Mouse (Mus musculus): ENCODE data around the gene Fbxo10. TPM values are rescaled to one million over a fixed set of nuclear protein-coding genes. Genes with fewer than 3 reads are reported as not detected.

Gene Fbxo10
- polyA plus RNA-seq, 1 experiment from 2014 or later, result 3.6 TPM

DNA sequence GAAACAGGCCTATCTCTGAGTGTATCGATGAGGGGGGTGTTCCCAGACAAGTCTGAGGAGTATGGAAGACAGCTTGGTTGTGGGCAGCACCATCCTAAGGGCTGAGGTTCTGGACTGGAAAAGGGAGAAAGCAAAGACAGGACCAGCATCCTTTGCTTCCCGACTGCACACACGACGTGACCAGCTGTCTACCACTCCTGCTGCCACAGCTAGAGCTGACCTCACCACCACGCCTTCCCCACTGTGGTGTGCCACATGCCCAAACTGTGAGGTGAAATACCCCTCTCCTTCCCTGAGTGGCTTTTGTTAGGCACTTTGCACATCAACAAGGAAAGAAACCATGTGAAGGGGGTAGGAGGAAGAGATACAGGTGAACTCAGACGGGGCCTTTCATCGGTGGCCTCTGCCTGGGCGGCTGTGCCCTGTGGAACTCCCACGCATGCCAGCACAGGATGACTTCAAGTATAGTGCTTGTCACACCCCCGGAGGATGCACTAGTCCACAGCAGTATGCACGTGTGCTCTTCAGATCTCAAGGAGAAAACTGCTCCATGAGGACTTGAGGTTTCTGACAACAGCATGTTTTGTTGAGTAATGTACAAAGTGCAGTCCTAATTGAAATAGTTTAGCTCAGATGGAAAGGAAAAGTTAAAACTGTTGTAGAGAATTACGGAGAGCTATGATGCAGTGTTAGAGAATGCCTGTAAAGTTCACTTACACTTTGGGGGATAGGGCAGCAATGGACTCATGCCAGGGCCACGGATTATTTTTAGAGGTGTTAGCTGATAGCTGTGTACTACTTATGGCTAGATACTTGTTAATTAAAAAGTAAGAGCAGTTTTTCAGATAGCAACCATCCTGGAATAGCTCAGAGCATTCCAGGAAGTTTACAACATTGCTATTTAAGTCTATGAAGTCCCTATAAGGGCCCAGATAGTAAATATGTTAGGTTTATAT, 46.7 kb downstream of the Fbxo10 start:
- ATAC-seq (ENCODE audit: low read depth), result no peak
- Histone ChIP-seq H3K4me2 (ENCODE audit: low read depth, low read length) (no peak overlapping the region), H3K4me1 (ENCODE audit: control insufficient read depth, low read depth, low read length) (peaks cover 2% of the 10 kb centered on the region; the same call in 1 of the 2 replicates), H3K9me3 (replicated peaks; ENCODE audit: control insufficient read depth, low read length) (no peaks in the 10 kb centered on the region), H3K9ac (ENCODE audit: low read depth, low read length) (no peak overlapping the region), H3K36me3 (ENCODE audit: control insufficient read depth, insufficient read depth) (no peaks in the 10 kb centered on the region), H3K27ac (ENCODE audit: low read length) (no peak overlapping the region), H3K27me3 (ENCODE audit: control insufficient read depth, insufficient read depth, low read depth, low read length) (no peaks in the 10 kb centered on the region), H3K4me3 (ENCODE audit: low read depth, low read length) (no peak overlapping the region)
- WGBS (ENCODE audit: insufficient replicate concordance), result 76% methylated on average over 13 of the region's 13 CpGs

DNA sequence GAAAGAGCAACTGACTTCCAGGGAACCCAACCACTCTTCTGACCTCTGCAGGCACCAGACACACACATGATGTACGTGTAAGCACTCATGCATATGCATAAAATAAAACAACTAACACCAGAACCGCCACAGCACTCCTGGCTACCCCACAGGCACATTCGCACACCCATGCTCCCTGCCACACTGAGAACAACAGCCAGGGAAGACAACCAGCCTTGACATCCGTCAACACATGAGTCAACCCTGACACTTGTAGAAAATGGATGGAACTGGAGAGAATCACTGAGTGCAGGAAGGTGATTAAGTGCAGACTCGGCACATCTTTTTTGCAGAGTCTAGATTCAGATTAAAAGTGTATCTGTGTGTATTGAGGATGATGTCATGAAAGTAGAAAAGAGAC, 47.8 kb downstream of the Fbxo10 start:
- no peaks in the 10 kb centered on the region for H3K36me3 ChIP-seq (ENCODE audit: control insufficient read depth, insufficient read depth)
- ATAC-seq (ENCODE audit: low read depth), result no peak
- H3K9ac ChIP-seq (ENCODE audit: low read depth, low read length), result no peak overlapping the region
- WGBS (ENCODE audit: insufficient replicate concordance), result 60% methylated on average over 5 of the region's 5 CpGs
- no peak overlapping the region for H3K4me2 ChIP-seq (ENCODE audit: low read depth, low read length)
- no peaks in the 10 kb centered on the region for H3K27me3 ChIP-seq (ENCODE audit: control insufficient read depth, insufficient read depth, low read depth, low read length)
- H3K27ac ChIP-seq (ENCODE audit: low read length), result no peak overlapping the region
- peaks cover 2% of the 10 kb centered on the region; the same call in 1 of the 2 replicates for H3K4me1 ChIP-seq (ENCODE audit: control insufficient read depth, low read depth, low read length)
- H3K4me3 ChIP-seq (ENCODE audit: low read depth, low read length), result no peak overlapping the region
- H3K9me3 ChIP-seq (replicated peaks; ENCODE audit: control insufficient read depth, low read length), result no peaks in the 10 kb centered on the region

DNA sequence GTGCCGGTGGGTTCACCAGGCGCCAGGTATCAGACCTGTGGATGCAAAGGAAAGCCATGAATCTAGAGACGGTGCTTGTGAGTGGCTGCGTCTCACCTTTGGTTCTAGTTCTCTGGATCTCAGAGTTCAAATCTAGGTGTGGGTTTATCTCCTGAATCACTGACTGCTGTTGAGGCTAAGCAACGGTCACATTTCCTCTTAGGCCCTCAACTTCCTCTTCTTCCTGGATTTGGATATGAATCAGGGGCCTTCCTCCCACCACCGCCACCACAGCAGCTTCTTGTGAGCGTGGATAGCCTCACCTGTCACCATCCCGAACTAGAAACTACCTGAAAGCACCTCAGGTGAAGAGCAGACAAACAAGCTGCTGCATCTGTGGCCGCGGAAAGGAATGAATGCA, 48.4 kb downstream of the Fbxo10 start:
- no peaks in the 10 kb centered on the region for H3K9me3 ChIP-seq (replicated peaks; ENCODE audit: control insufficient read depth, low read length)
- WGBS (ENCODE audit: insufficient replicate concordance), result 52% methylated on average over 10 of the region's 10 CpGs
- H3K27ac ChIP-seq (ENCODE audit: low read length), result no peak overlapping the region
- no peak overlapping the region for H3K9ac ChIP-seq (ENCODE audit: low read depth, low read length)
- H3K27me3 ChIP-seq (ENCODE audit: control insufficient read depth, insufficient read depth, low read depth, low read length), result no peaks in the 10 kb centered on the region
- no peaks in the 10 kb centered on the region for H3K36me3 ChIP-seq (ENCODE audit: control insufficient read depth, insufficient read depth)
- peaks cover 2% of the 10 kb centered on the region; the same call in 1 of the 2 replicates for H3K4me1 ChIP-seq (ENCODE audit: control insufficient read depth, low read depth, low read length)
- ATAC-seq (ENCODE audit: low read depth), result no peak
- H3K4me3 ChIP-seq (ENCODE audit: low read depth, low read length), result no peak overlapping the region
- no peak overlapping the region for H3K4me2 ChIP-seq (ENCODE audit: low read depth, low read length)

DNA sequence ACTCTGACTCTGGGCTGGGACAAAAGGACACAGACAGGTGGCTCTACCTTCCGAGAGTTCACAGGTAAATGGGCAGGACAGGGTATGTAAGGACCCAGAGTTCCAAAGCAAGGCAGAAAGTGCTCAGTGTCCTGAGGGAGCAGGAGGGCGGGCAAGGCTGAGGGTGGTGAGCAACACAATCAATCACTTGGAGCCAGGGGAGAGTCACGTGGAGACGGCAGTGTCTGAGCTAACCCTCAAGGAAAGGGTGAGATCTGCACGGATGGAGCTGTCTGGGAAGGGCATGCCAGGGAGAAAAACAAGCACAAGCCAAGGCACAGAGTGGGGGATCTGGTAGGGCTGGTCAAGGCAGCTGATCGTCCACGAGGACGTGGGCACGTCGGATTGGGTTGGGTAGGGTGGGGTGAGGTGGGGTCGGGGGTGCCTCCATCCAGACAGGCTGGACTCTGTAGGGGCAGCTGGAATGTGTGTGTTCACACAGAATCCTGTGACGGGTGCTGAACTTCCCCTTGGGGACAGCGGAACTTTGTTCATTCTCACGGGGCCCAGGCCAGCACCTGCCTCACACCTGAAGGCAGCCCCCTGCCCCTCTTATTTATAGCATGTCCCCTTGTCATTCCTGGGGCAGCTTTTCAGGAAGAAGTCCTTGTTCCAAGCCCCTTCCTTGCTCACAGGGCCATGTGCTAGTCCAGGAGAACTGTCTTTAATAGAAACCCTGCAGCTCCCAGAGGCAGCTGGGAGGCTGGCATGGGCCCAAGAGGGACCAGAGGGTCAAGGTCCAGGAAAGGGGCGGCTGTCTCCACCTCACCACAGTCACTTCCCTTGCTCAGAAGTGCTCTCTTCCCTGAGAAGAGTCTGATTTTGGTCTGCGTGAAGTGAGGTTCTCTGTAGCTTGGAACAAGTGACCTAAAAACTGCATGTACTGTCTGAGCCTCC, 49.4 kb downstream of the Fbxo10 start:
- ATAC-seq (ENCODE audit: low read depth), result no peak
- no peak overlapping the region for H3K4me2 ChIP-seq (ENCODE audit: low read depth, low read length)

DNA sequence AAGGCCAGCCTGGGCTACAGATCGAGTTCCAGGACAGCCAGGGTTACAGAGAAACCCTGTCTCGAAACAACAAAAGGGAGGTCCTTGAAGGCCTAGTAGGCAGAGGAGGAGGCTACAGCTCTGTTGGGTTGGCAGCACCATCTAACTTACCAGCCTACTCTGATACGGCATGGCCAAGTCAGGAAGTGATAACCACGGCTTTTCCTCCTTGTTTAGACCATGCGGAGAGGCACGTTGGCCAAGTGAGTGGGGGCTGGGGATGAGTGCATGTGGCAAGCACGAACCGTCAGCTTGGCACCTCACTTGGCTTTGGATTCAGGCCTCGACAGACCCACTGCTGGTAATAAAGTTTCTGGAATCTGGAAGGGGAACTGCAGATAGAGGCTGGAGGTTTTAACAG, 51.8 kb downstream of the Fbxo10 start:
- H3K4me2 ChIP-seq (ENCODE audit: low read depth, low read length), result no peak overlapping the region
- no peaks in the 10 kb centered on the region for H3K36me3 ChIP-seq (ENCODE audit: control insufficient read depth, insufficient read depth)
- no peak overlapping the region for H3K9ac ChIP-seq (ENCODE audit: low read depth, low read length)
- 34% methylated on average over 9 of the region's 9 CpGs for WGBS (ENCODE audit: insufficient replicate concordance)
- no peak for ATAC-seq (ENCODE audit: low read depth)
- H3K27ac ChIP-seq (ENCODE audit: low read length), result no peak overlapping the region
- peaks cover 2% of the 10 kb centered on the region; the same call in 1 of the 2 replicates for H3K4me1 ChIP-seq (ENCODE audit: control insufficient read depth, low read depth, low read length)
- H3K27me3 ChIP-seq (ENCODE audit: control insufficient read depth, insufficient read depth, low read depth, low read length), result no peaks in the 10 kb centered on the region
- H3K4me3 ChIP-seq (ENCODE audit: low read depth, low read length), result no peak overlapping the region
- H3K9me3 ChIP-seq (replicated peaks; ENCODE audit: control insufficient read depth, low read length), result no peaks in the 10 kb centered on the region

More for the DNA sequence above, 49.4 kb downstream of the Fbxo10 start:
- no peak overlapping the region for H3K9ac ChIP-seq (ENCODE audit: low read depth, low read length)
- H3K4me3 ChIP-seq (ENCODE audit: low read depth, low read length), result no peak overlapping the region
- no peak overlapping the region for H3K27ac ChIP-seq (ENCODE audit: low read length)
- H3K27me3 ChIP-seq (ENCODE audit: control insufficient read depth, insufficient read depth, low read depth, low read length), result no peaks in the 10 kb centered on the region
- peaks cover 2% of the 10 kb centered on the region; the same call in 1 of the 2 replicates for H3K4me1 ChIP-seq (ENCODE audit: control insufficient read depth, low read depth, low read length)
- 62% methylated on average over 16 of the region's 16 CpGs for WGBS (ENCODE audit: insufficient replicate concordance)
- H3K9me3 ChIP-seq (replicated peaks; ENCODE audit: control insufficient read depth, low read length), result no peaks in the 10 kb centered on the region
- no peaks in the 10 kb centered on the region for H3K36me3 ChIP-seq (ENCODE audit: control insufficient read depth, insufficient read depth)

DNA sequence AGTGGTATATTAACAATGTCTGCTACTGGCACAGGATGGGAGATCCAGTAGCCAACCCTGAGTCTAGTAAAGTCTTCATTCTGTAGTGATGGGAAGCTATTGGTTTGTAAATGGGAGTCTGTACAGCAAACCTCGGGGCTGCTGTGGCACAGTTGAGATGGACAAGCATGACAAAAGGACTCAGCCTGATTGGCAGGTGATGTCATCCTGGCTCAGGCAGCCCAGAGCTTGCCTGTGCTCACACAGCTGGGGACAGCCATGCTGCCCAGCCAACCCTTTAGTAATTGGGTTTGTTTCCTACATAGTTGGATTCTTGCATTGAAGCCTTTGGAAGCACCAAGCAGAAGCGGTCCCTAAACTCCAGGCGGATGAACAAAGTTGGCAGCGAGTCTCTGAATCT, 57.9 kb downstream of the Fbxo10 start:
- Histone ChIP-seq H3K9ac (ENCODE audit: low read depth, low read length) (no peak overlapping the region), H3K4me2 (ENCODE audit: low read depth, low read length) (no peak overlapping the region), H3K4me3 (ENCODE audit: low read depth, low read length) (no peak overlapping the region), H3K27ac (ENCODE audit: low read length) (no peak overlapping the region), H3K27me3 (ENCODE audit: control insufficient read depth, insufficient read depth, low read depth, low read length) (no peaks in the 10 kb centered on the region), H3K4me1 (ENCODE audit: control insufficient read depth, low read depth, low read length) (no peaks in the 10 kb centered on the region), H3K36me3 (ENCODE audit: control insufficient read depth, insufficient read depth) (no peaks in the 10 kb centered on the region), H3K9me3 (replicated peaks; ENCODE audit: control insufficient read depth, low read length) (no peaks in the 10 kb centered on the region)
- 87% methylated on average over 4 of the region's 4 CpGs for WGBS (ENCODE audit: insufficient replicate concordance)
- no peak for ATAC-seq (ENCODE audit: low read depth)

DNA sequence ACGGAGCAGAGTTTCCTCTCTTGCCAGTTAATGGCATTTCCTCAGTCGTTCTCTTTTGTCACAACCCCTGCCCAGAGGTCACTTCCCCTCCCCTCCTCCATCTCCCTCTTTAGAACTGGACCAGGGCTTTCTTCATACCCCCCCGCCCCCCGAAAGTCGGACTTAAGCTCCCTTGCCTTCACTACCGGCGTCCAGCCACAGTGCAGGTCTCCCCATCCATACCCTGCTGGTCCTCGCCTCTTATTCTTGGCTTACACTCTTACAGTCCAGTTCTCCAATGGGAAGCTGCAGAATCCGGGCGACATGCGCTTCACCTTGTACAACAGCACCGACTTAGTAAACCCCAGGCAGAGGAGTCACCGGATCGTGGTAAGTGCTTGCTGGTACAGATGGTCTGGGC, 65.4 kb downstream of the Fbxo10 start:
- Histone ChIP-seq H3K9ac (ENCODE audit: low read depth, low read length) (peak overlapping the region; percentile 64), H3K4me1 (ENCODE audit: control insufficient read depth, low read depth, low read length) (peaks cover 16% of the 10 kb centered on the region), H3K9me3 (replicated peaks; ENCODE audit: control insufficient read depth, low read length) (no peaks in the 10 kb centered on the region), H3K27me3 (ENCODE audit: control insufficient read depth, insufficient read depth, low read depth, low read length) (no peaks in the 10 kb centered on the region), H3K4me3 (ENCODE audit: low read depth, low read length) (peak overlapping the region; percentile 82), H3K4me2 (ENCODE audit: low read depth, low read length) (peak overlapping the region; percentile 87), H3K27ac (ENCODE audit: low read length) (no peak overlapping the region), H3K36me3 (ENCODE audit: control insufficient read depth, insufficient read depth) (no peaks in the 10 kb centered on the region)
- ATAC-seq (ENCODE audit: low read depth), result no peak
- WGBS (ENCODE audit: insufficient replicate concordance), result under 1% methylated on average over 14 of the region's 14 CpGs

DNA sequence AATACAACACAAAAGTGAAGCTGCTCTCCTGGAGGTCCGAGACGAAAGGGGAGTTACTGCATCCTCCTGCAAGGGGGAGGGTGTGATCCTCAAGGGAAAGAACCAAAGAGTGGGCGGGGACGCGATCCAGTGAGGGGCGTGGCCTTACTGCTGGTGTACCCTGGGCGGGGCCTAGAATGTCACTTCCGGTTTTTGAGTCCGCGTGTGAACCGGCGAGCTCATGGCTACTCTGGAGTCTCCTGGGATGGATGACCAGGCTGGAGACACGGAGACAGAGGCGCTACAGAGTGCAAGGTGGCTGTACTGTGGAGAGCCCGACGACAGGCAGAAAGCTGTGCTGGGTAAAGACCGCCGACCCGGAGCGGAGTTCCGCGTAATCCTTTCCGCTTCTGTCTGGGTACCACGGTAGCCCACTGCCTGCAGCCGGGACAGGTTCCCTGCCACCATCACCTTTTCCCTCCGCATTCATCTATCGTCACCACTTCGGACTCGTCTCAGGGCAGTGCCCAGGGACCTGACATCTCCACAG, 65.9 kb downstream of the Fbxo10 start, which contains the start of gene Polr1e:
Polr1e (plus strand) TSS at position 132 of the 529 bp plus-strand sequence.
- peak; percentile 90 for ATAC-seq (ENCODE audit: low read depth)
- Histone ChIP-seq H3K4me3 (ENCODE audit: low read depth, low read length) (peak within 1 kb of the TSS; percentile 82), H3K4me2 (ENCODE audit: low read depth, low read length) (peak within 1 kb of the TSS; percentile 87), H3K27ac (ENCODE audit: low read length) (no peak within 1 kb of the TSS), H3K4me1 (ENCODE audit: control insufficient read depth, low read depth, low read length) (peaks cover 20% of the 10 kb centered on the region), H3K9ac (ENCODE audit: low read depth, low read length) (peak within 1 kb of the TSS; percentile 64), H3K9me3 (replicated peaks; ENCODE audit: control insufficient read depth, low read length) (no peaks in the 10 kb centered on the region), H3K36me3 (ENCODE audit: control insufficient read depth, insufficient read depth) (no peaks in the 10 kb centered on the region), H3K27me3 (ENCODE audit: control insufficient read depth, insufficient read depth, low read depth, low read length) (no peaks in the 10 kb centered on the region)
- WGBS (ENCODE audit: insufficient replicate concordance), result under 1% methylated on average over 29 of the region's 29 CpGs
